Mouse (Mus musculus): ENCODE data around the gene Slc25a45.
A peak's percentile ranks its signal among the peaks of the same experiment; 100 is the strongest.

Gene Slc25a45

DNA sequence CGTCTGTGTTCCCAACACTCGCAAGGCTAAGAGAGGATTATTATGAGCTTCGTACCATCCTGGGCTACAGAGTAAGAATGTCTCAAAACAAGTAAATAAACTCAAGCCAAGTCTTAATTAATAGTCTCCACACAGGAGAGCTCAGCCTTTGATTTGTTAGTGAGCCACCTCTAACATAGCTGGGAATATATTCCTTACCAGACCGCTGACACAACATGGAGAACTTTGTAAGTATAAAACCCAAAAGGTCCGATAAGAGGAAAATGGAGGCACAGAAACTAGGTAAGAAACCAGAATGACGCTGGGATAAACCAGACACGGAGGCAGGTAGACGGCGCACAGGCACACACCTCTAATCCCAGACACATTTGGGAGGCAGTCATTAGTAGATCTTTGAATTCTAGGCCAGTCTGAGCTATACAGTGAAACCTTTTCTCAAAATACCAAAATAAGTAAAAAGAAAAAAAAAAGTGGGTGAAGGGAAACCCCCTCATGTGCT is 36.7 kb upstream of the Slc25a45 start:
- no peak for DNase-seq (ENCODE audit: low read depth, low spot score)

DNA sequence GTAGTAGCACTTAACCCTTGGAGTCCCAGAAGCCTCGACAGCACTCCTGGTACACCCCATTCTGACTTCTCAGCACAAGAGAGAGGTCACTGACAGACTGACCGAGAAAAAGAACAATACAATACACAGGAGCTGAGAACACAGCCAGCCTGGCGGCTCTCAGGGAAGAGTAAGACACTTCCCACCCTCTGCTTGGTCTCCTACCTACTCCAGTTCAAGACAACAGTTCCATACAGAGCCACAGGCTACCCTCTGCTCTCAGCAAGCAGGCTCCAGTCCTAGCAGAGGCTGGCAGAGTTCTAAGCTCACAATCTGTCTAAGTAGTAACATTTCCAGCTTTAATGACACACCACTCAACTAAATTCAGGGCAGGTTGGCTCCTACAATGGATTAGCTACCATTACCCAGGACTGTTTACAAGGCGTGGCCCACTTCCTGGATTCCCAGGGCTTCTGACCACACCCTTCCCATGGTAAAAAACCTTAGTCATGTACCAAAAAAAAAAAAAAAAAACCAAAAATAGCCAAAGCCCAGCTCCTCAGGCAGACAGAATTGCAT is 36.1 kb upstream of the Slc25a45 start:
- DNase-seq (ENCODE audit: low read depth, low spot score) = peak; percentile 73

DNA sequence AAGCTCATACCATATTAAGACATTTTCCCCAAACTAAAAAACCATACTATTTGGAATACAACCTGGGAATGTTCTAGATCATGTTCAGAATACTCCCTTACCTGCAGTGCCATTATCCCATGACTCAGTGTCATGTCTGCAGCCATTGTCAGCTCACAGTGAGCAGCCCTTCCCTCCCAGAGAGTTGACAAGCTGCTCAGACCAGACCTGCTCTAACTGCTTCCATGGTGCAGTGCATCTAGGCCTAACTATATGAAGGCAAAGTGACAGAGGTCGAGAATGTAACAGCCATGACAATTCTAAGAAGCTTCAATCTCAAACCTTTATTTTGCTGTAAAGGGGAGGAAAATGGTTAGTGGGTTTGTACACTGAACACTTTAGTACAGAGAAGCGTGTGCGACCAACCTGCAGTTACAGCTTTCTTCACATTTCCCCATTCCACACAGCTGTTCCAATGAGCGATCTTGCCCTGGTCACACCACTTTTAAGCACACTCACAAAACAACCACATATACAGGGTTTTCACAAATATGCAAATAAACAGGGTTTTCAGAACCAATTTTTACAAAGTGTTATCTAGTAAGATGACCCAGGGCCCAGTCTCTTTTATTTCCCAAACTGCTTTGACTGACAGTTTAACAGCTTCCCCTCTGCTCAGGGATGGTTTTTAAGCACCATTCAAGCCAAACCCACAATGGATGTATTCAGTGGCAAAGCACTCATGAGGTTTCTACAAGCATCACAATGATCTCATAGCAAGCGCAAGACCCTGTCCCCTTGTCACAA is 35.4 kb upstream of the Slc25a45 start:
- DNase-seq (ENCODE audit: low read depth, low spot score) = no peak

DNA sequence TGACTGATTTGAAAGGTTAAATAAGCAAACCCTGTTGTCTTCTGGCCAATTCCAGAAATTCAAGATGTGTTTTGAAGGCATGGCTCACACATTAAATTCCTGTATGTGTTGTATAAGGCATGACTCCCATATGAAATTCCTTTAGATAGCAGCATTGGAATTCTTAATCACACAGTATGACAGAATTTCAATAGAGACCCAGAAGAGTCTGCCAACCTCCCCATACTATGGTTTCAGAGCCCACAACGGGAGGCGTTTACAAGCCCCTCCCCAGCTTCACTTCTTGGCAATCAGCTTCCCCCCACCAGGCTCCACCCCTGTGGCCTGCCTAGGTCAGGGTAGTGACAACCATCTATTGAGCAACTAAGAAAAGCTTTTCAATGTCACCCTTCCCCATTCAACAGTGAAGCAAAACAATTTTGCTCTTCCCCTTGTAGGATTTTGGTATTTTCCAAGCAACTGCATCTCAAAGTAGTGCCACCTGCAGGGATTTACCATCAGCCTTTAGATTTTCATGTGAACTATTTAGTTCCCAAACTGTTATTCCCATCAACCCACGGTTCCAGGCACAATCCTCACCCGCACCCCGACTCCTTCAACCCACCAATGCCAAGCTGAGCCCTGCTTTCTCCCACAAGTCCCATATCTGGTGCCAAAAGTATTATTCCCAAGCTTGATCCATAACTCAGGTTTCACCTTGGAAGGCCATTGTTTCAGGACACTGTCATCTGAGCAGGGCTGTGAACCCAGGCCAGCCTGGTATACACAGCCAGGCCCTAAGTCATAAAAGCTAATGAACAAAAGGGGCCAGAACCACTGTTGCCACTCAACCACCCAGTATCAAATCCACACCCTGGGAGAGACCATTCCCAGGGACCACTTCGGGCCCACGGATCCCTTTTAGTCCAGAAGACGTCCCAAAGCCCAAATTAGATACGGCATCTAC is 34.5 kb upstream of the Slc25a45 start:
- no peak for DNase-seq (ENCODE audit: low read depth, low spot score)

DNA sequence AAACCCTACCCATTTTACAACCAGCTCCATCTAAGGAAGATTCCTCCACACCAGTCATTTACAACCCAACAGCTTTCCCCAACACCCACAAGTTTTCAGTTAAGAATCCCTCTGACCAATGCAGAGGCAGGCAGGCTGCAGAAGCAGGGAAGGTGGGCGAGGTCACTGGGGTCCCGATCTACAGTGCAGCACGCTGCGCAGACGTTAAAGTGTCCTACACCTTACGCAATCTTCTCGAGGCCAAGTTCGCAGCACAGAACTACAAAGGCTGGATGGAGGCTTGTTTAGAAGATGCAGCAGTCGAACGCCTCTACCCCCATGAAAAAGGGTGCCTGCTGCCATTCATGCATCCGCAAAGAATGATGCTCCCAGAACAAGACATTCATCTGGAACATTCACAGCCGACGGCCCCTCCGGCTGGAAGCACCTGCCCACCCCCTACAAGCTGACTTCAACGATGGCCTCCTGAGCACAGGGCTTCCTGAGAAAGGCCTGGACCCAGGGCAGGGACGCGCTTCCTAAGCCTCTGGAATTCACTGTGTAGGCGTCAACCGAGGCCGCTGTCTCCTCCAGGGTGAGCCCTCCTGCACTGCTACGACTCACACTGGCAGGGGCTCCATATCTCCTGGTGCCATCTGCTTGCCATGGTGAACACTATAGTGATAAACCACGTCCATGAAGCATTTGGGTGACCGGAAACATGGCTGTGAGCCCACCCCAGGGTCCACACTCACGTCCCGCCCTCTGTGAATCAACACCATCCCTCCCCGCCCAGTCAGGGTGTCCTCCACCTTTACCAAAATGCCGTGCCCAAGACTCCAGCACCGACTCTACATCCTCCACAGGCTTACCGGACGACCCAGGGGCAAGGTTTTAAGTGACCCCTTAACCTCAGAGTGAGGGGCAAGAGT is 33.6 kb upstream of the Slc25a45 start:
- no peak for DNase-seq (ENCODE audit: low read depth, low spot score)

DNA sequence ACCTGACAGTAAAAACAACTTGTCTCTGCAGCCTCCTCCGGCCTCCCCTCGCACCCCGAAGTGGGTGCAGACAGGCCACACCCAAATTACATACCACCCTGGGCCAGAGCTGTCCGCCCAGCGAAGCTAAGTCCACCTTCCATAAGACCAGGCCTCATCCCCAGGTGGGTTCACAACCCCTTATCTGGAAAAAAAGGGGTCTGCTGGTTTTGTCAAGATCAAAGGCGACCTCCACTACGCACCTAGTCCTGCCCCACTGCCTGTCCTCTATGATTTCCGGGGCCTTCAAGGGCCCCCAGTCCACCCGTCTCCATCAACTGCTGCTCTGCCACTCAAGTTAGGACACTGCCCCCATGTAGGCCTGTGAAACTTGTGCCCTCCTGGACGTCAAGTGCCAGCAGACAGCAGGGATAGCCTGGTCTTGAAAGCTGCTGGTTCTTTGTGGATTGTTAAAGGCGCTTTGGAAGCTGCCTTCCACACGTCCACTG is 32.7 kb upstream of the Slc25a45 start:
- no peak for DNase-seq (ENCODE audit: low read depth, low spot score)

DNA sequence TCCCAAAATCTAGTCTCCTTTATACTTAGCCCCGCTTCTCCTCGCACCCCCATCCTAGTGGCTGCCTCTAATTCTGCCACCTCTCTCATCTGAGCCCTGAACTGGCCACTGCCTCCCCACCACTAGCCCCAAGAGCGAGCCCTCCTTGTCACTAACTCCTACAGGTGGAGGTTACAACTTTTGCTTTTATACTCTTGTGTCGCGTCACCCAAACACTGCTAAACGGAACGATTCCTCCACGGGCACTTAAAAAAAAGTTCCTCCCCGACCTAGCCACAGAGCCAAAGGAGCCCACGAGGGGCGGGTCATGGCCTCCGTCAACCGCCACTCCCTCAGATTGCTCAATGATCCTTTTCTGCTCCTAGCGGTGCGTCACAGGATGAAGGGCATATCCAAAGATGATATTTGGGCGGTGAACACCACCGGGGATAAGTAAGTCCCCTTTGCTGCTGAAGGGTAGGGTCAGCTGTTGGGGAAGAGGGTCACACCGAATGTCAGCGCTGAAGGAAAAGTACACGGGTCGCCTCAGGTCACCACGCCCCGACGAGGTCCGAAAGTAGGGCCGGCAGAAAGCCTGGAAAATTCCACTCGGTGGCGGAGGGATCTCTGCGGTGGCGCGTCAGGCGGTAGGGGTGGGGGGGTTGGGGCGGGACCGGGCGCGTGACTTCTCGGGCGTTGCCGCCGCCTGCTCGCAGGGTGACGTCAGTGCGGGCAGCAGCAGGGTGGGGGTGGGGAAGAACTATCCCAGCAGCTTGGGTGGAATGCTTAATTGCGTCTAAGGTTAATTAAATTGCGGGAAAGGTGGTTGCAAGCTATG is 32.1 kb upstream of the Slc25a45 start:
- peak; percentile 91 for DNase-seq (ENCODE audit: low read depth, low spot score)

DNA sequence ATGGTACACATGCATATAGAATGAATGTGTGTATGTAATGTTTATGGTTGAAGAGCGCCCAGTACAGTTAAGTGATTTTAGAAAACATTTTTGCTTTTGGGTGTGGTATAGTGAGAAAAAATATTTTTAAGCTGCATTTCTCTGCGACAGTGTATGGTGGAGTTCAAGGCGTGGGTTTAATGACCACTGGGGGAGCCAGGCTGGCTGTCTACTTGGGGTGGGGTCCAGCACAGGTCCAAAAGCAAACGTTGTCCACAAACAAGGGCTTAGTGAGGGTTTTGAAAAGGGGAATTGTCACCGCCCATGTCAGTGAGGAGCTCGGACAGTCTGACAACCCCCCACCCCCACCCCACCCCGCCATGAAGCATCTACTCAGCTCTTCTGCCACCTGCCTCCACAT is 31.5 kb upstream of the Slc25a45 start:
- DNase-seq (ENCODE audit: low read depth, low spot score) = no peak

DNA sequence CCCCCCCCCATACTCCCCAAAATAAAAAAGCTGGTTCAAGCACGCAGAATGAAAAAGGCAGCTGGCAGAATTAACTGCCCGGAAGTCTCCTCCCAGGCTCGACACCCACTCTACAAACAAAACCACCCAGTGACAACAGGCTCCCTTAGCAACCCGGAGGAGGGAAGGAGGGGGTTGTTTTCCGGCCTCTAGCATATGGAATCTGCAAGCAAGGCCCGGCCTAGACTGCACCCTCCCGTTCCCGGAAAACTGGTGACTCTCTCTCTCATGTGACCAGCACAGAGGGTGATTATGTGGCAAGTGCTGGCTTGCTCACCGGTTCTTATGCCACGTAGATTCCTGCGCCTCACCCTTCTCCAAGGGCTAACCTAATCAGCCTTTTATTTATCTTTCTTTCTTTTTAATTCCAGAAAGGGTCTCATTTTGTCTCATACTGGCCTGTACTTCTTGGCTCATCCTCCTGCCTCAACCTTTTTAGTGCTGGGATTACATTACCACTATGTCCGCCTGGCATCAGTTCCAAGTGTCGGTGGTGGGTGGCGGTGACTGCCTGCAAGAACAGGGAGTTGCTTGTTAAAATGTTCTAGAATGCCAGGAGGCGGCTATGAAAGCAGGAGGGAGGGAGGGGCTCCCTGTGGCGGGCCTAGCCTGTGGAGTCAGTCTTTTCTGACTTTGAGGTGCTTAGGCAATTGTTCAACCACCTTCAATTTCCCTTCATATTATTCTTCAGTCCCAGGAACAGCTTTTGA is 30.9 kb upstream of the Slc25a45 start:
- DNase-seq (ENCODE audit: low read depth, low spot score) = peak; percentile 78

DNA sequence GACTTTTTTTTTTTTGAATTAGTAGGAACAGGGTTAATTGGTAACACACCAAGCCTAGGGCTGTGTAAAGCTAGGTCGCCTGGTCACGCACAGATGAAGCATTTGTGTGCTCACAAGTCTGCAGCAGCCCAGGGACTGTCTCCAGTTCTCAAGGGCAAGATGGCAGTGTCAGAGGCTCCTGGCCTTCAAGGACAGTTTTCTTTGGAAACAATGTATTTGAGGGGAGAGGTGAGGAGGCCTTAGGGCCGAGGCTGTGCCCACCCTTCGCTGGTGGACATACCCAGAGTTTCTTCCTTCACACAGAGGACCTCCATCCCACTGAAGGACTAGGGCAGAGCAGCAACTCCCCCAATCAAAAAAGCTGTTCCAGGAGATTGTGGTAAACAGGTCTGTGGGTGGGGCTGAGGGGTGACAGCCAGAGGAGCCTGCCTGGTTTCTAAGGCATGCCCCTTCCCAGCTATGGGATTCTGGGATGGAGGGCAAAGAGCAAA is 30.3 kb upstream of the Slc25a45 start:
- DNase-seq (ENCODE audit: low read depth, low spot score) = no peak

DNA sequence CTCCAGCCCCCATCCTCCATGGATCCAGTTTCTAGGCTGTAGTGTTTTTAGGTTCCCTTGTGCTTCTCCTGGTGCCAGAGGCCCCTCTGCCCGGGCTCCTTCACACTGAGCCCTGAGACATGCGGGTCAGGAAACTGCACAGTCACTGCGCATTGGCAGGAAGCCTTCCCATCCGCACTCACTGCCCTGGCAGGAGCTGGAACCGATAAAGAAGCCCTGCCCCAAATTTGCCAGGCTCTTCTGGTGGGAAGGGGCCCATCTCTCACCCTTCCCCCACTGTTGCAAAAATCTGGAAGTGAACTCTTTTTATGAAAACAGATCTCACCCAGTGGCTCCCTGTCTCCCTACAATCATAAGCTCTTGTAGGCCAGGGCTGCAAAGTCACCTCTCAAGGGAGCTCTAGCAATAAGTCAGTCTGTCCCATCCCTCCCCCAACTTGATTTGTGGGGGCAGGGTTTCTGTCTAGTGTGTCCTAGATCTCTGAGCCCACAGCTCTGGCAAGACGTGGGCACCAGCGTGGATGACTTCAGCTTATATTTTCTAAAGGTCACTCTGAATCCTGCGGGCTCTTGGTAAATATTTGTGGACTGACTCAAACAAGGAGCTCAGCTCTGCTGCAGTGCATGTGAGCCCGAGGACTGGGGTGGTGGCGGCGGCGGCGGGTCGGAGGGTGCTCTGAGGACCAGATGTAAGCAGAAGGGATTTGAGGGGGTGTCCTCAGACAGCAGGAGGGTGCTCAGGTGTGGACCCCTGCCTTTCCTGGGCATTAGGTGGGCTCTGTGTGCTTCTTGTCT is 29.4 kb upstream of the Slc25a45 start:
- DNase-seq (ENCODE audit: low read depth, low spot score) = peak; percentile 84

DNA sequence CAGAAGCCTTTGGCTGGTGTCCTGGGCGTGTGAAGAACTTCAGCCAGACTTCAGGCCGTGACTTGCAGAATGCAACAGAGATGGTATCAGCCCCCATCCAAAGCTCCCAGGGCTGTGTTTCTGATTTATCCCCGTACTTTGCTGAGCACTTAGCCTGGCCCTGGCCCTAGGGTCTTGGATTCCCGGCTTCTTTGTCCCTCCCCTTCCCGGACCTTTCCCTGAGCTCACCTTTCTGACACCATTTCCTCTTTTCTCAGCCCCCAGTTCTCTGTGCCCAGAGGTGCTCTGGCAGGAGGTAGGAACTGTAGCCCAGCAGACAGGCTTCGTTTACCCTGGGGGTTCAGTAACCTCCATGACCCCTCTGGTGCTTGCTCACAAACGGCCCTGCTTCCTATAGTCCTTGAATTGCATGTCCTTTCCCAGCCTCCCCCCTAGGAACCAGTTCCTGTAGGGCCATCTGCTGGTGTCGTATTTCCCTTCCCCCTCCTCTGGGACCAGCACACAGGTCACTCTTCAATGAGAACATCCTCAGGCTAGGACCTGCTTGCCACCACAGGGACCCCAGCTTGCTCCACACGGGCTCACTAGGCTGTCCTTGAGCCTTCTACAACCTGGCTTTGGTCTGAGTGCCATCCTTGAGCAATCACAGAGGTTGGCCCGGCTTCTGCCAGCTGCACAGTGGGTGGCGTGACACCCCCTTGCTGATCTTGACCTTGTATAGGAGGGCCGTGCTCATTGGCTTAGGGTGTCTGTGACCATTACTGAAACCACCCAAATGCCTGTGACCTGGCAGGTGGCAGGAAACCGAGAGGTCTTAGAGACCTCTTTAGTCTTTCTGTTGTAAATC is 28.6 kb upstream of the Slc25a45 start:
- DNase-seq (ENCODE audit: low read depth, low spot score) = peak; percentile 72

DNA sequence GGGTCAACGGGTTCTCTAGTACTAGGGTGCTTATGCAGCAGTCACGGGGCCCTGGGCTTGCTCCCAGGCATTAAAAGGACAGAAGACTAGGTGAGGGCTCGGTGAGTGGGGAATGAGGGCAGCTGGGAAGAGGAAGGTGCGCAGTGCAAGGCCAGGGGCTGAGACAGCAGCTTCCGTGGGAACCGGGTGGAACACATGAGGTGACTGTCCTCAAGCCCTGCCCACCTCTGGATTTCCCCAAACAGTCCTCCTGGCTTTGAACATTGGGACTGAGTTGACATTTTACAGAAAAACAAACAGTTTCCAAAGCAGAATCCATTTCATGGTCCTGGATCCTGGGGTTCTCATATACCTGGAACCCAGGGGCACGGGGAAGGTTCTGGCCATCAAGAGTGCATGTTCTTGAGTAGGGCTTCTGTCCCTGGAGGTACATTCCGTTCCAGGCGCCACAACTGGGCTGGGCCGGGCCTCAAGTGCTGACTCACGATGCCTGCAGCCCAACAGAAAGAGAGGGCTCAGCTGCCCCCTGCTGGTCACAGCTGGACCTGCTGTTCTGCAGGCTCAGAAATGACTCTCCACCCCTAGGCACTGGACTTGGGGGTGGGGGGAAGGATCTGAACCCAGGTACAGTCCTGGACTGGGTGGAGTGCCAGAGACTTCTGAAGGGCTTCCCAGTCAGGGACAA is 27.6 kb upstream of the Slc25a45 start:
- DNase-seq (ENCODE audit: low read depth, low spot score) = peak; percentile 90

DNA sequence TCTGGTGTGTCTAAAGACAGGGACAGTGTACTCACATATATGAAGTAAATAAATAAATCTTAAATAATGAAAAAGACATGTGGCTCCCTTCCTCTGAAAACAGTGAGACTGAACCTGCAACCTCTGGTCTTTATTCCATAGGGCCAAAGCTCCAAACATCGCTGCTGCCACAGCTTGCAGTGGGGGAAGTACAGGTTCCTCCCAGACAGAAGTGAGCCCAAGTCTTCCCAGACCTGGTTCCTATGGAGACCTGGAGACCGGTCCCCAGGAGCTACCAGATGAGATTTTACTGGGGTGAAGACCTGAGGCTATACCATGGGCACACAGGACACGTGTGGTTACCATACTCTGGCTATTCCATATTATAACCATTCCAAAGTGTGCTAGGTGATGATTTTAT is 26.7 kb upstream of the Slc25a45 start:
- no peak for DNase-seq (ENCODE audit: low read depth, low spot score)

DNA sequence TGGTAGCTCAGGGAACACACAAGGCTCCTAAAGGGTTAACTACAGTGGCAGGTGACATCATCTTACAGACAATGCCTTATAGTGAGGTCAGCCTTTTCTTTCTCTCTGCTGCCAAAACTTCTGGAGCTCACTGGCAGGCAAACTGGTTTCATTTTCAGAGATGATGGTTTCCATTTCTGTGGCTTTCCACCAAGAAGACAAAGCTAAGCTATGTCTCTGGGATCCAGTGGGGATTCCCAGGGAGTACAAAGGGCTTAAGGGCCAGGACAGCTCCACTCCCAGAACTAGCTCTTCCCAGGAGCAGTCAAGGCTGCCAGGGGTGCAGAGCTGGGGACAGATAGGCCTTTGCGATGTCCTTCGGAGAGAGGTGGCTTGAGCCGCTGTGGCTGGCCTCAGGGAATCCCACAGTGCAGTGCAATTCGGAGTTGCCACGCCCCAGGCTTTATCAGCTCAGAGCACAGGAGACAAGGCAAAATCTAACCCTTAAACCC is 26.1 kb upstream of the Slc25a45 start:
- DNase-seq (ENCODE audit: low read depth, low spot score) = no peak

DNA sequence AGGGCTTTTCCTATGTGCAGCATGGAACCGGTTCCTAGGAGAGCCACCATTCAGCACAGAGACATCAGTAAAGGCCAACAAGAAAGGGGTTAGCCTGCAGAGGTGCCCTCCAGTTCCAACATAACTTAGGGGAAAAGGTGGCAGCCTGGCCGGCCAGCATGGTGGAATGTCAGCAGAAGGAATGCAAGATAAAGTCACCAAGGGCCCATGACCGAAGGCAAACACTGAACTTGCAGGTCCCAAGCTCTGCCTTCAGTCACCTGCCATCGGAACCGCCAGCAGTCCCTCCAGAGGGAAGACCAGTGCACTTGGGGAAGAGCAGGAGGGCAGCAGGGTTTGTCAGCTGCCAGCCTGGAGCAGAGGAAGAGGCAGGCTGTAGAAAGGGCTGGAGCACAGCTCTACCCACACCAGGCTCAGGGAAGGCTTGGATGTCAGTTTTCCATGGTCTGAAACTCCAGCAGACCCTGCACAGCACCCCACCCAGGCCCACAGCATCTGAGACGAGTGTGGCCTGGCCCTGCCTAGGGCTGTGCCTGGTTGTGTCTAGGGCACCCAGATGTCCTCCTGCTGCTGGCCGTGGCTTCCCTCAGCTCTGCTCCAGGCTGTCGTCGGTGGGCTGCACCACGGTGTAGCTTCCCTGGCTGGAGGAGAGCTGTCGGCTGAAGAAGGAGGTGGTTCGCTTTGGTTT is 25.4 kb upstream of the Slc25a45 start:
- DNase-seq (ENCODE audit: low read depth, low spot score) = no peak
